Mouse (Mus musculus) midbrain, embryonic 12.5 days (tissue): ENCODE data around the gene Stard9. TPM values are rescaled to one million over a fixed set of nuclear protein-coding genes. Genes with fewer than 3 reads are reported as not detected.
A peak's percentile ranks its signal among the peaks of the same experiment; 100 is the strongest.

Source experiments
- ATAC-seq: fragments of 200-750 bp; cut with Nextera tagmentation; 2 replicates; pipeline ENCODE4 v1.8.0; 2017; ENCODE audit warnings: low read depth, moderate TSS enrichment, moderate library complexity; ENCODE audit not compliant: low FRiP score
- H3K27ac ChIP-seq: fragments of 300-500 bp; sonication (generic); replicated peaks from 2 replicates; pipeline ENCODE4 v1.5.1; 2016; ENCODE audit warnings: mild to moderate bottlenecking
- H3K27me3 ChIP-seq: fragments of 300-500 bp; sonication (generic); 2 replicates; pipeline ENCODE4 v1.6.1; 2016; ENCODE audit warnings: mild to moderate bottlenecking
- H3K36me3 ChIP-seq: fragments of 300-500 bp; sonication (generic); 2 replicates; pipeline ENCODE4 v1.6.1; 2016
- H3K4me1 ChIP-seq: fragments of 300-500 bp; sonication (generic); 2 replicates; pipeline ENCODE4 v1.6.1; 2016
- H3K4me2 ChIP-seq: fragments of 300-500 bp; sonication (generic); replicated peaks from 2 replicates; pipeline ENCODE4 v1.6.1; 2016; ENCODE audit warnings: mild to moderate bottlenecking, moderate library complexity
- H3K4me3 ChIP-seq: fragments of 300-500 bp; sonication (generic); 2 replicates; pipeline ENCODE4 v1.5.1; 2016; ENCODE audit warnings: mild to moderate bottlenecking
- H3K9ac ChIP-seq: fragments of 300-500 bp; sonication (generic); replicated peaks from 2 replicates; pipeline ENCODE4 v1.6.1; 2016; ENCODE audit warnings: mild to moderate bottlenecking, moderate library complexity
- H3K9me3 ChIP-seq: fragments of 300-500 bp; sonication (generic); 2 replicates; pipeline ENCODE4 v1.6.1; 2016; ENCODE audit warnings: mild to moderate bottlenecking
- WGBS: fragments of 180-500 bp; shearing (Covaris S2); methylation state at CpG from one replicate; pipeline ENCODE4 v1.1.7; 2016; 5-methylcytosine and 5-hydroxymethylcytosine counted together
- polyA plus RNA-seq: library from polyadenylated mRNA; unstranded; fragments of >200 nt; fragmentation: Nextera tagmentation; extraction: Ambion mirVana; gene quantifications from 2 replicates; pipeline ENCODE4 v1.2.1, GENCODE M21; 2016

Stard9 gene
- 4.1 and 5.3 TPM in 2 replicates for polyA plus RNA-seq

DNA sequence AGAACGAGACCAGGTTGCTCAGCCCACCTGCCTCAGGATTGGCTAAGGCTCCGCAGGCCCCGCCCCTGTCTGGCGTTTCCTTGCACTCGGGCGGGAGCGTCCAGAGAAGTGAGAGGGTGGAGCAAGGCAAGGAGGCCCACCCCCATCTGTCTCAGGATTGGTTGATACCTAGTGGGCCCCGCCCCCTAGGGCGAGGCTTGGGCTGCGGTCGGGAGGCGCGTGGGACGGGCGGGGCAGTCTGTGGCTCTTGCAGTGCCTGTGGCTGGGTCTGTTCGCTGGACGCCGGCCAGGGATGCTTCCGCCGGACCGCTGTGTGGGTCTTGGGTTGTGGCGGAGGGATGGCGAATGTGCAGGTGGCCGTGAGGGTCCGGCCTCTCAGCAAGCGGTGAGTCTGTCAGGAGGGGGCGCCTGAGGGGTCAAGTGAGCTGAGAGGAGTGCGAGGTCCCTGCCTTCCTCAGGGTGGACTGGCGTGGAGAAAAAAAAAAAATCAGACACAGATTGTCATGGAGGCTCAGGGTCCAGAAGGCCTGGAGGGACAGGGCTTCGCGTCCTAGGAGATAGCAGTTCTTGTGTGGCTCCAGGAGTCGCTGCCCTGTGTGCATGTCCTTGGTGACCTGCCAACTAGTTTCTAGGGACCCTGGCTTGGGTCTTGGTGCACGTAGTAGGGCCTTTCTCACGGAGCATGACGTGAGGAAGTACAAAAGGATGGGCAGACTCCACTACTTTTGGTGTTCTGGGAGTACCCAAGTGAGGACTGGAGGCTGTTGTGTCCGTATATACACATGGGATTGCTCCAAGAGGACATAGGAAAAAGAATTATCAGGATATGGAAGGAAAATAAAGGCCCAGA is at the start of gene Stard9:
Gene Stard9 (plus strand): TSS at position 236 of the 850 bp plus-strand sequence.
- H3K4me3 ChIP-seq: peak within 1 kb of the TSS; percentile 58
- H3K27ac ChIP-seq: peak within 1 kb of the TSS; percentile 54; the same call in 1 of the 2 replicates
- WGBS: 2% methylated on average over 36 of the region's 36 CpGs
- H3K36me3 ChIP-seq: no peaks in the 10 kb centered on the region
- no peaks in the 10 kb centered on the region for H3K9me3 ChIP-seq
- H3K4me2 ChIP-seq: peak within 1 kb of the TSS; percentile 60
- 0 out of 2 replicates have a peak, but pooled peaks cover 7% of the 10 kb centered on the region for H3K4me1 ChIP-seq
- ATAC-seq: peak; percentile 100
- peak within 1 kb of the TSS; percentile 61 for H3K9ac ChIP-seq
- H3K27me3 ChIP-seq: 0 out of 2 replicates have a peak, but pooled peaks cover 4% of the 10 kb centered on the region

DNA sequence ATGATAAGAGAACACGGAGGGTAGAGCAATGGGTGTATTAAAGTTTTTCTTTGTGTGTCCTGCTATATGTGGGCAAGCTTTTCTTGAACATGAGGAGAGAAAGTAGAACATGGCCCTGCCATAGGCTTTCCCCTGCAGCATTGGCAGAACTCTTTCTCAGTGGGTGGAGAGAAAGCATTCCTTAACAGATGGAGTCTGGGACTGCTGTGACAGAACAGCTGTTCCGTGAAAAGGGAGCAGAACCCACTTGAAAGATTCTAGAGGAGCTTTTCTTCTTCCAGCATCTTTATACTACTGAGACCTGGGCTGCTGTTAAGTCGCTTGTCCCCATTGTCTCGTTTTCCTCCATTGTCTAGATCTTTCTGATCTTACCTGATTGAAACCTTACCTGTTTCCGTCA is 39.2 kb upstream of the Stard9 start:
- H3K27ac ChIP-seq: no peak overlapping the region
- peaks cover 44% of the 10 kb centered on the region for H3K36me3 ChIP-seq
- 92% methylated on average over 5 of the region's 5 CpGs for WGBS
- ATAC-seq: no peak
- H3K9me3 ChIP-seq: no peaks in the 10 kb centered on the region
- no peaks in the 10 kb centered on the region for H3K4me1 ChIP-seq
- H3K27me3 ChIP-seq: no peaks in the 10 kb centered on the region
- H3K4me3 ChIP-seq: no peak overlapping the region
- no peak overlapping the region for H3K9ac ChIP-seq
- no peak overlapping the region for H3K4me2 ChIP-seq

DNA sequence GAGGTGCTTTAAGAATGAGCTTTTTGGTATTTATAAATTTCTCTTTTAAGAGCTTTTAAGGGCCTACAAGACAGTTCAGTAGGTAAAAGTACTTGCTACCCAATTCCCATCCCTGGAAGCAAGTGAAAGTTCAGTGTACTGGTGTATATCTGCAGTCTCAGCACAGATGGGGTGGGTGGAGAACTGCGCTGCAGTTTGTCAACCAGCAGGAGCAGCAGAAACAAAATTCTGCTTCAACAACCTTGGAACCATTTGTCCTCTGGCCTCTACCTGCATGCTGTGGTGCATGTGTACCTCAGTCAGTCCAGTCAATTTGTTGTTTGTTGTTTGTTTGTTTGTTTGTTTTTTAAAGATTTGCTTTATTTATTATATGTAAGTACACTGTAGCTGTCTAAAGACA is 36.7 kb upstream of the Stard9 start:
- ATAC-seq: no peak
- WGBS: 89% methylated on average over 1 of the region's 1 CpGs
- no peak overlapping the region for H3K9ac ChIP-seq
- peaks cover 44% of the 10 kb centered on the region for H3K36me3 ChIP-seq
- no peak overlapping the region for H3K27ac ChIP-seq
- H3K4me3 ChIP-seq: no peak overlapping the region
- no peak overlapping the region for H3K4me2 ChIP-seq
- H3K4me1 ChIP-seq: no peaks in the 10 kb centered on the region
- no peaks in the 10 kb centered on the region for H3K9me3 ChIP-seq
- no peaks in the 10 kb centered on the region for H3K27me3 ChIP-seq

DNA sequence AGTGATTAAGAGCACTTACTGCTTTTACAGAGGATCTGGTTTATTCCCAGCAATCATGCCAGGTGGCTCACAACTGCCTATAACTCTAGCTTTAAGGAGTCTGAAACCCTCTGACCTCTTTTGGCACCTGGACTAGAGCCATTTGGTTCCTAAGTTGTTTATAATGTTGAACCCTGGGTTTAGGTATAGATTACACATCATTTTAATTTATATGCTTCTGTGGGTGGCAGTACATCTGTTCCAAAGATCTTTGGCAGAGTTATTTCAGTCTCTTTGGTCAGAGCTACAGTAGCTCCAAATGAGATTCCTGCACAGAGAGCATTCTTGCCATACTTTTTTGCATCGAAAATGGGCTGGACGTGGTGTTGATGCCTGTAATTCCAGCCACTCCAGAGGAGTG is 31.2 kb upstream of the Stard9 start:
- Histone ChIP-seq H3K27me3 (no peaks in the 10 kb centered on the region), H3K9ac (no peak overlapping the region), H3K27ac (no peak overlapping the region), H3K36me3 (peaks cover 61% of the 10 kb centered on the region), H3K4me3 (no peak overlapping the region), H3K4me1 (no peaks in the 10 kb centered on the region), H3K9me3 (no peaks in the 10 kb centered on the region), H3K4me2 (no peak overlapping the region)
- ATAC-seq: no peak
- 93% methylated on average over 2 of the region's 2 CpGs for WGBS

DNA sequence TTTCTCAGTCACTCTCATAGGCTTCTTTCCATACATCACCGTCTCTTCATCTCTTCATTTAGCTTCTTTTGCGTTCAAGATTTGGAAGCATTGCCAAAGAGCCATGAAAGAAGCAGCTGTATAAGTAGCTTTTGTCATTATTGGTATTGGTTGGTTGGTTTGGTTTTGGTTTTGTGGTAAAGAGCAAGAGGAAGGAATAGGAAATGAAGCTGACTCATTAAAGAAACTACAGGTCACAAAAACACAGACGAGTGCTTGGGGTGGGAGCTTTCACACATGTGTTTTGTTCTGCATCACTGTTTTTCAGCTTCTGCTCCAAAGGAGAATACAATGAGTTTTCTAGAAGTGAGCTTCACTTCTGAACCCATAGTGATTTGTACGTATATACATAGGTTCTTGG is 29.4 kb upstream of the Stard9 start:
- H3K36me3 ChIP-seq: peaks cover 59% of the 10 kb centered on the region

DNA sequence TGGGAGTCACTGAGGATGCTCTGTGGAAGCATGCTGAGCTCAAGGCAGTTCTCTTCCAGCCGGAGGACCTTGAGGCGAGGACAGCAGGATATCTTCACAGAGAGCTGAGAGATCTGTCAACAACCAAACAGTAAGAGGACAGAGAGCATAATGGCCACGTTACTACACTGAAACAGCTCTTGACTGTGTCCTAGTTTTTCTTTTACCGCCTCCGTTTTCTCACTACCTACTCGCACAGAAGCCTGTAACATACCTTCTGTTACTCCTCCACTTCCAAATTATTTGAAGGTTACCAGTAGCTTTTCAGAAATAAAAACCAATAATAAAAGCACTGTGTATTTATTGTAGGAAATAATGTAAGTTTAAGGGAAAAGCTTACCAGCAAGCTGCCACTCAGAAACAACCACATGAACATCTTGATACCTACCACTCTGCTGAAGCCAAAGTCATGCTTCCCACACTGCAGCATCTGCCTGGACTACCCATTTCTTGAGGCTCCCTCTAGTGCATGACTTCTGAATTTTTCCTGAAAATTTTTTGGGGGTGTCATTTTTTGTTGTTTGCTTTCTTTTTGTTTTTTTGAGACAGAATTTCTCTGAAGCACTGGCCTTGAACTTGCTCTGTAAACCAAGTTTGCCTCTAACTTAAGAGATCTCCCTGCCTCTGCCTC is 22.8 kb upstream of the Stard9 start:
- no peak for ATAC-seq
- Histone ChIP-seq H3K4me1 (peaks cover 17% of the 10 kb centered on the region), H3K27me3 (no peaks in the 10 kb centered on the region), H3K9me3 (no peaks in the 10 kb centered on the region), H3K9ac (no peak overlapping the region), H3K36me3 (peaks cover 20% of the 10 kb centered on the region; the same call in 1 of the 2 replicates), H3K27ac (no peak overlapping the region), H3K4me2 (no peak overlapping the region), H3K4me3 (no peak overlapping the region)
- WGBS: 90% methylated on average over 6 of the region's 6 CpGs

More for the DNA sequence above, 29.4 kb upstream of the Stard9 start:
- ATAC-seq: no peak
- H3K9me3 ChIP-seq: no peaks in the 10 kb centered on the region
- H3K4me1 ChIP-seq: no peaks in the 10 kb centered on the region
- no peak overlapping the region for H3K27ac ChIP-seq
- H3K4me3 ChIP-seq: no peak overlapping the region
- 94% methylated on average over 4 of the region's 4 CpGs for WGBS
- H3K4me2 ChIP-seq: no peak overlapping the region
- H3K9ac ChIP-seq: no peak overlapping the region
- H3K27me3 ChIP-seq: no peaks in the 10 kb centered on the region

DNA sequence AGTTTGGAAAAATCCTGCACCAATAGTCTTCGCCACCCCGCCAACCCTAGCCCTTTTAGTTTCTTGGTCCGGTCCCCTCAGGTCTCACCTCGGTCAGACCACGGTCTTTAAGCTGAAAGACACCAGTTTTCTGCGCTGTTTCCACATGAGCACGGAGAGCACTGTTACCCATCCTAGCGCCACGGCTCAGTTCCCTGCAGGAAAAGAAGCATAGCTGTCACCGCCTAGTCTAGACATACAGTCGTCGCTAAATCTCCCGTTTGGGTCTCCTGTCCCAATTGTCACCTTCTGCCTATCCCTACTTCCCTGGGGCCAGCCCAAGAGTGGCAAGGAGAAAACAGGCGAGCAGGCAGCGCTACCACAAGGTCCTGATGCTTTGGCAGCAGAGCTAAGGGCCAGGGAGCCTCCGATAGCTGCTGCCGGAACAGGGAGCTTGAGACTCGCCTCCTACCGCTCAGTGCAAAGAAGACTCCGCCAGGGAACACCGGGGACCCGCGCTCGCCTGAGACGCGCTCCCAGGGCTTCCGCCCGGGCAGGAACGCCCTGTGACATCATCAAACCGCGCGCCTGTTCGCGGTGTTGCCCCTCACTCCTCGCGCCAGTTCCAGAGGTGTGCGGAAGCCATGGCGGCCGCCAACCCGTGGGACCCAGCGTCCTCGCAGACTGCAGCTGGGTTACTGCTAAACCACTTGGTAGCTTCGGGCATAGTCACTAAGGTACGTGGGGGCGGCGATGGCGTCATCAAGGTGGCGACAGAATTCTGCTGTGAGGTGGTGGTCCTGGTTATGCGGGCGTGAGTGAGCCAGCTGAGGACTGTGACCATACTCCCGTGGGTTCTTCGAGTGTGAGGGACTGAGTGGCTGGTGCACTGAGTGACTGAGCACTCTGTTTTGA is 19.8 kb upstream of the Stard9 start, which contains the start of the genes Haus2 and Lrrc57:
Gene Haus2 (plus strand): TSS at position 554 of the 894 bp plus-strand sequence.
Gene Lrrc57 (minus strand): TSS at position 691 of the 894 bp plus-strand sequence.
- peak within 1 kb of the TSS; percentile 82 for H3K4me2 ChIP-seq
- ATAC-seq: peak; percentile 94
- H3K9me3 ChIP-seq: no peaks in the 10 kb centered on the region
- no peaks in the 10 kb centered on the region for H3K27me3 ChIP-seq
- peak within 1 kb of the TSS; percentile 86 for H3K4me3 ChIP-seq
- WGBS: under 1% methylated on average over 52 of the region's 52 CpGs
- peak within 1 kb of the TSS; percentile 81 for H3K9ac ChIP-seq
- peaks cover 17% of the 10 kb centered on the region for H3K4me1 ChIP-seq
- peaks cover 26% of the 10 kb centered on the region for H3K36me3 ChIP-seq
- peak within 1 kb of the TSS; percentile 88 for H3K27ac ChIP-seq

DNA sequence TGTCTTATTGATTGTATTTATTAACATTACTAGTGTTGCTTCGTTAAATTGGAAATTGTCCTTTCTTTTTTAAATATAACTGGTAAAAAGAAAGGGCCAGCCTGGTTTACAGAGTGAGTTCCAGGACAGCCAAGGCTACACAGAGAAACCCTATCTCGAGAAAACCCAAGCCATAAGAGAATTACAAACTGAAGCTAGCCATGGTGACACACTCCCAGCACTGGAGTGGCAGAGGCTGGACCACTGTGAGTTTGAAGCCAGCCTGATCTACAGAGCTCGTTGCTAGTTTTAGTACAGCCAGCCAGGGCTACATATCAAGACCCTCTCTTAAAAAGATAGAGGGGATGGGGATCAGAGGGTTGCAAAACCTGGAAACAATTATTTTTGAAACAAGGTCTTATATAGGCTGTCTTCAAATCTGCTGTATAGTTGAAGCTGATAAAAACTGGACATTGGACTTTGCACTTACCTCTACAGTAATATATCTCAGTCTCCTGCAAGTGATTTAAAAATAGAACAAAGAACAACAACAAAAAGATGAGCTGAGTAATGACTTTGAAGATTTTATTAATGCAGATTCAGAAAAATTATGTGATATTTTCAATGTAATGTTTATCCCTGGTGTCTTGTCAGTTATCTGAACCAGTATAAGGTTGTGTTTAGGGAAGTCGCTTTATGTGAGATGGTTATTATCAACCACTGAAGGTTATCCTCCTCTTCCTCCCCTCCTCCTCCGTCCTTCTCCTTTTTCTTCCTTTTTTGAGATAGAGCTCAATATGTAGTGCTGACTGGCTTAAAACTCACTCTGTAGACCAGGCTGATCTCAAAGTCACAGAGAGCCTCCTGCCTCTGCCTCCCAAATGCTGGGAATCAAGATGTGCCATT is 12.4 kb upstream of the Stard9 start:
- WGBS: 91% methylated on average over 5 of the region's 5 CpGs
- Histone ChIP-seq H3K36me3 (peaks cover 56% of the 10 kb centered on the region), H3K4me3 (no peak overlapping the region), H3K27ac (no peak overlapping the region), H3K27me3 (no peaks in the 10 kb centered on the region), H3K9ac (no peak overlapping the region), H3K4me2 (no peak overlapping the region), H3K9me3 (no peaks in the 10 kb centered on the region), H3K4me1 (no peaks in the 10 kb centered on the region)
- ATAC-seq: no peak

DNA sequence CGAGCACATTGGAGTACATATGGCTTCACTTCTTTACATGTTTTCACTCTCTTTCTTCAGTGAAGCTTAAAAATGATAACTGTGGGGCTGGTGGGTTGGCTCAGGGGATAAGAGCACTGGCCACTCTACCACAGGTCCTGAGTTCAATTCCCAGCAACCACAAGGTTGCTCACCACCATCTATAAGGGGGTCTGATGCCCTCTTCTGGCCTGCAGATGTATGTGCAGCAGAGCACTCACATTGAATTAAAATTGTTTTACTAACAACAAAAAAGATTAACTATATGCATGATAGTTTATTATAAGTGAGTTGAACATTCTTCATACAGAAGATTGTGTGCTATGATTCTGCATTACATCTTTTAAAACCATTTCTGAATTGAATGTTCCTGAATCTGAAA is 9.4 kb upstream of the Stard9 start:
- Histone ChIP-seq H3K9me3 (no peaks in the 10 kb centered on the region), H3K4me3 (no peak overlapping the region), H3K27ac (no peak overlapping the region), H3K36me3 (peaks cover 42% of the 10 kb centered on the region), H3K9ac (no peak overlapping the region), H3K4me2 (no peak overlapping the region), H3K27me3 (no peaks in the 10 kb centered on the region), H3K4me1 (no peaks in the 10 kb centered on the region)
- no peak for ATAC-seq
- WGBS: 83% methylated on average over 1 of the region's 1 CpGs

DNA sequence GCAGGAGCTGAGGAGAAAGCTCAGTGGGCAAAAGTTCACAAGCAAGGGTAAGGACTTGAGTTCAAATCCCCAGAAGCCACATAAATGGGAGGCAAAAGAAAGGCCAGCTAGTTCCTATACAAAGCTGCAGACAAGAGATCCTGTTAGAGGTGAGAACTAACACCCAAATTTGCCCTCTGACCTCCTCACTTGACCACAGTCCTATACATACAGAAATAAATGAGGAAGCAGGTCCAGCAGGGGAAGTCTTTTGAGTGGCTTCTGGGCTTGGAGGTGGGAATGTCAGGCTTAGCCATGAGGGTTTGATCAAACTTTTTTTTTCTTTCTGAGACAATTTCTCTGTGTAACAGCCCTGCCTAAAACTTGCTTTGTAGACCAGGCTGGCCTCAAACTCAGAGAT is 6.0 kb upstream of the Stard9 start:
- Histone ChIP-seq H3K27me3 (no peaks in the 10 kb centered on the region), H3K9me3 (no peaks in the 10 kb centered on the region), H3K36me3 (peaks cover 21% of the 10 kb centered on the region), H3K4me2 (no peak overlapping the region), H3K9ac (no peak overlapping the region), H3K4me3 (no peak overlapping the region), H3K27ac (no peak overlapping the region), H3K4me1 (no peaks in the 10 kb centered on the region)
- no peak for ATAC-seq
